Mouse (Mus musculus) layer of hippocampus, adult 2 months (tissue): ENCODE results near the gene 4930426L09Rik. TPM values are rescaled to one million over a fixed set of nuclear protein-coding genes. Genes with fewer than 3 reads are reported as not detected.
"Not testable (repeated sequence)": the region's sequence is repeated elsewhere in the genome, so short reads cannot be mapped to it uniquely, and the experiment has no call there.

Experiments
- DNase-seq, 2 experiments: peaks; one replicate each; pipeline ENCODE4 v3.0.0; 2022; ENCODE audit warnings: low spot score in 2 of 2
- H3K27ac ChIP-seq: fragments of 200-600 bp; 2 replicates; pipeline ENCODE4 v1.8.1; 2022
- H3K4me3 ChIP-seq: fragments of 200-600 bp; 2 replicates; pipeline ENCODE4 v1.8.1; 2022; ENCODE audit warnings: mild to moderate bottlenecking
- CTCF ChIP-seq: fragments of 200-600 bp; conservative IDR thresholded peaks from 2 replicates; pipeline ENCODE4 v1.8.1; 2022; ENCODE audit warnings: antibody characterized with exemption, mild to moderate bottlenecking, moderate library complexity
- total RNA-seq, 2 experiments: library from RNA; stranded (reverse); gene quantifications; 2 replicates each; pipeline ENCODE4 v1.2.3; 2021

4930426L09Rik gene
- total RNA-seq, 2 experiments from 2014 or later: 0.88 to 1.2 TPM

DNA sequence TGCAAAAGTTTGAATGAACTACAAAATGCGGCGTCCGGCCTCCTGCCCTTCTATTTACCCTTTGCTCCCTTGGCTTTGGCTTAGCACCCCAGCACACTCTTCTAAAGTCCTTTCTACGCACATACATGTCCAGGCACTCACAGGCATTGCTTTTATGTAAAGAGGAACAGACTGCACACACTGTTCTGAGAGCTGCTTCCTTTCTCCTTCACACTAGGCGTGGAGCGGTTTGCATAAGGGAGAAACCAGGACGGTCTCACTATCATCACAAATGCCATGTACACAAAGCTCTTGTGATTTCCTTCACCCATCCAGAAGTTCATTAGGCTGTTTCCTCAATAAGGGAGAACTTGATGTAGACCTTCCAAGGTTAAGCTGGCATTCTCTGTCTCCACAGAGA, 8.0 kb downstream of the 4930426L09Rik start:
- TF ChIP-seq CTCF: no peak
- peak overlapping the region; percentile 10; the same call in 1 of the 2 replicates for H3K27ac ChIP-seq
- no peak overlapping the region for H3K4me3 ChIP-seq
- DNase-seq: no peak

- DNase-seq: no peak
- Histone ChIP-seq H3K27ac (no peak overlapping the region), H3K4me3 (no peak overlapping the region)
- no peak for TF ChIP-seq CTCF
Measured at GRCm38 (mm10) chr2:19007580-19007979, 9.4 kb downstream of the 4930426L09Rik start.

DNA sequence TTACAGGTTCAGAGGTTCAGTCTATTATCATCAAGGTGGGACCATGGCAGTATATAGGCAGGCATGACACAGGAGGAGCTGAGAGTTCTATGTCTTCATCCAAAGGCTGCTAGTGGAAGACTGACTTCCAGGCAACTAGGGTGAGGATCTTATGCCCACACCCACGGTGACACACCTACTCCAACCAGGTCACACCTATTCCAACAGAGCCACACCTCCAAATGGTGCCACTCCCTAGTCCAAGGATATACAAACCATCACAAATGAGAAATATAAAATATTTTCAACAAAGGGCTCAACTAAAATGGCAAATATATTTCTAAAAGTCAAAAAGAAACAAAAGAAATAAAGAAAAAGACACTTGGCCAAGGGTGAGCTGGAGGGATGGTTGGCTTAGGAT, 12.4 kb downstream of the 4930426L09Rik start:
- H3K27ac ChIP-seq, H3K4me3 ChIP-seq, DNase-seq: not testable (repeated sequence)

- H3K4me3 ChIP-seq: no peak overlapping the region
- TF ChIP-seq CTCF: no peak
- no peak for DNase-seq
- H3K27ac ChIP-seq: no peak overlapping the region
Measured at GRCm38 (mm10) chr2:19011443-19011842, 13.3 kb downstream of the 4930426L09Rik start.

DNA sequence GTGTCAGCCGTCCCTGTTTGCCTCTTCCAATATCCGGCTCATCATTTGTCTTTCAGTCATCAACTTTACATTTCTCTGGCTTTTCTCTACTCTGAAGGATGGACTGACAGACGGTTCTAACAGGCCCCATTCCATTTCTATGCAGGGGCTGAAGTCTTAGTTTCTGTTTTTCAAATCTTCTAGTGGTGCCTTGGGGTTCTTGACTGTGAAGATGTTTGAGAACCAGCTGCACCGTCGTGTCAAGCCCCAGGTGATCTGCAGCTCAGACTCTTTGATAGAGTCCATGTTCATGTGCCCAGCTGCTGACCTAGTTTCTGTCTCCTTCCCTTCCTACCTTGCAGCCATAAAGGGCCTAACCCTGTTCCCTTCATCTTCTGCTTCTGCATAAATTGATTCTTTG, 18.2 kb downstream of the 4930426L09Rik start:
- no peak for DNase-seq

DNA sequence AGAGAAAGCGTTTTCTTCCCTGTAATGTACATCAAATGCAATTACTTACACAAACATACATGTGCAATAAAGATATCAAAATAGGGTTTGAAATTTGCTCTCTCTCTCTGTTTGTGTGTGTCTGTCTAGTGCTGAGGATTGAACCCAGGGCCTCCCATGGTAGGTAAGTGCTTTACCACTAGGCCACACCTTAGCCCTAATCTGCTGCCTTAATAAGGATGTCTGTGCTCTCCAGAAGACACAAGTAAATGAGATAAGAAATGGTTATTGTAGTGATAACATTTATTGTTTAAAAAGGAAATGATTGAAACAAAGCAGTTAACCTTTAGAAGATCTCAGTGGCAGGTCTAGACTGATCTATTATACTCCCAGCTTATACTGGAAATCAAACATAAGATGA, 18.7 kb downstream of the 4930426L09Rik start:
- no peak overlapping the region for H3K27ac ChIP-seq
- DNase-seq: no peak
- TF ChIP-seq CTCF: no peak
- no peak overlapping the region for H3K4me3 ChIP-seq

More for the DNA sequence above, 18.2 kb downstream of the 4930426L09Rik start:
- Histone ChIP-seq H3K4me3 (no peak overlapping the region), H3K27ac (no peak overlapping the region)
- TF ChIP-seq CTCF: no peak

DNA sequence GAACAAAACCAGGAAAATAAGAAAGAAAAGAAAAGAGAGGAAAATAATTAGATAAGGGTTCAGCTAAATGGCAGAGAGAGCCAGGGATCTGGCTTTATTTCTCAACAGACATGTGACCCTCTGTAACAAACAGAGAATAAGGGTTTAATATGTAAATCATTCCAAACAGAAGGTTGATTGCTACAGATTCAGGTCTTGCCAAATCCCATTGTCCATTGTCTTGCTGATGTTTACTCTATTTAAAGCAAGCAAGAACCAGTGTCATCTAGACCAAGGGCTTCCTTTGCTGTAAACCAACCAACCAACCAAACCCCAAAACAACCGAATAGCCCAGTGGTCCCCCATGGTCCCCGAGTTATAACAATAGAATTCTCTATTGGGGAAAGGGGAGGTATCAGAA, 19.9 kb downstream of the 4930426L09Rik start:
- Histone ChIP-seq H3K4me3 (no peak overlapping the region), H3K27ac (peak overlapping the region; percentile 51; the same call in 1 of the 2 replicates)
- no peak for DNase-seq
- no peak for TF ChIP-seq CTCF

- no peak for TF ChIP-seq CTCF
- DNase-seq: no peak
- no peak overlapping the region for H3K27ac ChIP-seq
- H3K4me3 ChIP-seq: no peak overlapping the region
Measured at GRCm38 (mm10) chr2:19024807-19025206, 26.7 kb downstream of the 4930426L09Rik start.

- no peak for TF ChIP-seq CTCF
- Histone ChIP-seq H3K4me3 (no peak overlapping the region), H3K27ac (no peak overlapping the region)
- no peak for DNase-seq
Measured at GRCm38 (mm10) chr2:19037430-19037829, 39.3 kb downstream of the 4930426L09Rik start.

GRCm38 (mm10) chr2:19037907-19038570, 39.9 kb downstream of the 4930426L09Rik start:
- no peak overlapping the region for H3K4me3 ChIP-seq
- DNase-seq: no peak
- H3K27ac ChIP-seq: peak overlapping the region; percentile 15; the same call in 1 of the 2 replicates
- TF ChIP-seq CTCF: no peak

DNA sequence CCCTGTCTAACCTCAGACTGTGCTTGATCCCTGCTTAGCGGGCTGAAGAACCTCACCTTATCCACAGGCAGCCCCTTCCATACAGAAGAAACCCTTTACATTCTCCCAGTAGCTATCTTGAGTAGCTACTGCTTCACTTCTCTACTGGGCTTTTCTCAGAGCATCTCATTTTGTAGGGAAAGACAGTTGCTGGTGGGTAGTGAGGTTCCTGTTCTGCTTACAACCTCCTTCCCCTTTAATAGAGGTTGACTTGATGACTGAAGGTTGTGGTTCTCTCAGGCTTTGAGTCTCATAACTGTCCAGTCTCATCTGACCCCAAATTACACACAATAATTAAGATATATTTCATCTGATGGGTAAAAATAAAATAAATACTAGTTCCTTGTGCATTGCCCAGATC, 50.1 kb downstream of the 4930426L09Rik start:
- no peak for TF ChIP-seq CTCF

DNA sequence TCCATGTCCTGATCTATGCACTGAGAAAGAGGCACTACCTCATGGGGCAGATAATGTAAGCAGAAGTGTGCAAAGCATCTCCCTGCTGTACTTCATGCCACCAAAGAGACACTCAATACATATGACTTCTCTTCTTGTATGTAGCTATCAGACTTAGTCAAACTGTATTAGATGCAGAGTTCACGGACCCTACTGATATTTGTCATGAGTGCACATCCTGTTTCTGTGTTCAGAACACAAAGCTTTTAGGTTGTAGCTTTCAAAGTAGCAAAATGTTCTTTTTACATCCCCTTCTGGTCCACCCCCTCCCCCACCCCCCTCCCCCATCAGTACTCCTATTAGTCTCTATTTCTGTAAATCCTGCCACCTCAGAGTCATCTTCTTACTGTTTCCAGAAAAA, 51.2 kb downstream of the 4930426L09Rik start:
- Histone ChIP-seq H3K4me3 (no peak overlapping the region), H3K27ac (no peak overlapping the region)
- no peak for DNase-seq
- TF ChIP-seq CTCF: no peak

More for the DNA sequence above, 50.1 kb downstream of the 4930426L09Rik start:
- H3K27ac ChIP-seq: no peak overlapping the region
- H3K4me3 ChIP-seq: no peak overlapping the region
- no peak for DNase-seq

Other genes with a start within 250 kb of the 4930426L09Rik start
- gene Pip4k2a, start 217 bp upstream of the 4930426L09Rik start, total RNA-seq: 10 to 100 TPM; 51.5 to 56.6 TPM
- under 1 TPM; 0.72 to 0.81 TPM for gene Armc3, start 201.0 kb downstream of the 4930426L09Rik start, total RNA-seq